8 mouse cellular contexts compared by ENCODE assay signal in genomic region chr9:43796841-43797740, GRCm38 (mm10). TPM values are rescaled to one million over a fixed set of nuclear protein-coding genes. Genes with fewer than 3 reads are reported as not detected.
A peak's percentile ranks its signal among the peaks of the same experiment; 100 is the strongest.
DNase-seq lines count a peak whose midpoint lies in the region; ATAC-seq lines count a peak whose summit lies in the region.

No protein-coding gene starts in this region.

- H3K36me3 ChIP-seq in lung, embryonic 16.5 days (ENCODE audit: control insufficient read depth, insufficient read depth, low read length): peaks cover 16% of the 10 kb centered on the region

- peak; percentile 51; the same call in 1 of the 2 replicates for ATAC-seq in lung, embryonic 16.5 days (ENCODE audit: low read depth)

- no peaks in the 10 kb centered on the region for H3K4me1 ChIP-seq in lung, embryonic 16.5 days (replicated peaks; ENCODE audit: control insufficient read depth, insufficient read depth, low read length)

- WGBS in lung, embryonic 16.5 days: 72% methylated on average over 11 of the region's 11 CpGs

- H3K4me2 ChIP-seq in lung, embryonic 16.5 days (ENCODE audit: low read depth, low read length): no peak overlapping the region

- no peaks in the 10 kb centered on the region for H3K9me3 ChIP-seq in lung, embryonic 16.5 days (ENCODE audit: control insufficient read depth, low read length)

- H3K27me3 ChIP-seq in lung, embryonic 16.5 days (ENCODE audit: control insufficient read depth, insufficient read depth, low read depth, low read length): no peaks in the 10 kb centered on the region

- H3K27ac ChIP-seq in lung, embryonic 16.5 days (ENCODE audit: low read length): no peak overlapping the region

- DNase-seq in adrenal gland, adult (ENCODE audit: inconsistent age in 2 of 2, low spot score in 1 of 2): peak; percentile 68 to 80
- no peak for DNase-seq in adrenal gland, postnatal 4 days (ENCODE audit: low spot score in 2 of 2)
- no peak for DNase-seq in lung, adult 18-20 months
- peak; percentile 14 to 31 for DNase-seq in heart, postnatal 36 days
- peak; percentile 19 for DNase-seq in mesoderm, embryonic 11.5 days (ENCODE audit: low read depth, low spot score)
- DNase-seq in cerebellum, adult 11 months: no peak
- DNase-seq in layer of hippocampus, adult 9-10 months (ENCODE audit: low spot score): no peak

- intact Hi-C loops in heart, postnatal 36 days (cut with DNase I): no loop called here

- no peak overlapping the region for H3K4me3 ChIP-seq in lung, embryonic 16.5 days (ENCODE audit: low read length)

- H3K9ac ChIP-seq in lung, embryonic 16.5 days (ENCODE audit: low read length): no peak overlapping the region

RNA-seq across cellular contexts. Expression of gene Nectin1, which starts 53.3 kb away (rescaled TPM):
- 10 to 100 TPM; 22.0 to 22.5 TPM for total RNA-seq in adrenal gland, postnatal 4 days (2021)
- 3.9 and 4.6 TPM in 2 replicates for polyA plus RNA-seq in lung, embryonic 16.5 days (2015; fragmentation: Nextera tagmentation; extraction: Ambion mirVana)
- total RNA-seq in heart, postnatal 36 days (2021): 1 to 10 TPM; 2.6 to 3.1 TPM

Comparison
In these comparisons a context has a peak if more than half of its experiments do, and no peak if none do; other contexts are left out.
1. DNase-seq: peak in adrenal gland, adult (2 of 2), heart, postnatal 36 days (2 of 2) and mesoderm, embryonic 11.5 days (single experiment); none in adrenal gland, postnatal 4 days (0 of 2), lung, adult 18-20 months (0 of 2), cerebellum, adult 11 months (single experiment) and layer of hippocampus, adult 9-10 months (single experiment).
2. RNA of gene Nectin1, which starts 53.3 kb away (total RNA-seq): 22.0 to 22.5 TPM in adrenal gland, postnatal 4 days; 2.6 to 3.1 TPM in heart, postnatal 36 days; every median in the first group is over 4 times any median in the second.